Mouse (Mus musculus) intestine, postnatal 0 days (tissue): ENCODE measurements at regions not wholly inside any gene's neighbourhood (a gene's known extent, or its start where the extent isn't known, plus 50 kb on each side); places are given as distances from the start of the nearest gene placed in this dataset.

Experiments used
- ATAC-seq: fragments of 200-750 bp; cut with Nextera tagmentation; 2 replicates; pipeline ENCODE4 v1.8.0; 2017; ENCODE audit warnings: mild to moderate bottlenecking, moderate TSS enrichment, moderate library complexity
- H3K27ac ChIP-seq: fragments of 300-500 bp; sonication (generic); 2 replicates; pipeline ENCODE4 v1.5.1; 2014; ENCODE audit warnings: mild to moderate bottlenecking, low read depth, low read length, moderate library complexity
- H3K27me3 ChIP-seq: fragments of 300-500 bp; sonication (generic); replicated peaks from 2 replicates; pipeline ENCODE4 v1.6.1; 2014; ENCODE audit warnings: low read length, mixed read lengths; ENCODE audit not compliant: control insufficient read depth, insufficient read depth
- H3K36me3 ChIP-seq: fragments of 300-500 bp; sonication (generic); 2 replicates; pipeline ENCODE4 v1.6.1; 2014; ENCODE audit warnings: mild to moderate bottlenecking, moderate library complexity; ENCODE audit not compliant: control insufficient read depth, insufficient read depth
- H3K4me1 ChIP-seq: fragments of 300-500 bp; sonication (generic); replicated peaks from 2 replicates; pipeline ENCODE4 v1.6.1; 2014; ENCODE audit warnings: antibody characterized with exemption, low read length, mixed read lengths; ENCODE audit not compliant: control insufficient read depth, insufficient read depth
- H3K4me2 ChIP-seq: fragments of 300-500 bp; sonication (generic); replicated peaks from 2 replicates; pipeline ENCODE4 v1.6.1; 2014; ENCODE audit warnings: low read depth, mild to moderate bottlenecking, moderate library complexity
- H3K4me3 ChIP-seq: fragments of 300-500 bp; sonication (generic); 2 replicates; pipeline ENCODE4 v1.5.1; 2014; ENCODE audit warnings: low read depth, low read length
- H3K9ac ChIP-seq: fragments of 300-500 bp; sonication (generic); 2 replicates; pipeline ENCODE4 v1.6.1; 2014; ENCODE audit warnings: mild to moderate bottlenecking, low read depth, low read length
- H3K9me3 ChIP-seq: fragments of 300-500 bp; sonication (generic); 2 replicates; pipeline ENCODE4 v1.6.1; 2016; ENCODE audit warnings: mixed run types; ENCODE audit not compliant: control insufficient read depth
- CTCF ChIP-seq: sonication (generic); IDR thresholded peaks from 2 replicates; pipeline ENCODE4 v1.5.1; 2016; ENCODE audit warnings: low read depth, mild to moderate bottlenecking, control low read depth, antibody characterized with exemption, moderate library complexity
- WGBS: fragments of 180-500 bp; shearing (Covaris S2); extraction: QIAGEN DNeasy Blood & Tissue Kit; methylation state at CpG from one replicate; pipeline ENCODE4 v1.1.7; 2014; 5-methylcytosine and 5-hydroxymethylcytosine counted together

- H3K4me3 ChIP-seq: no peak overlapping the region
- H3K4me1 ChIP-seq: no peaks in the 10 kb centered on the region
- no peak overlapping the region for H3K9ac ChIP-seq
- no peak overlapping the region for H3K27ac ChIP-seq
- no peak overlapping the region for H3K4me2 ChIP-seq
- no peaks in the 10 kb centered on the region for H3K36me3 ChIP-seq
- no peak for TF ChIP-seq CTCF
- 84% methylated on average over 15 of the region's 15 CpGs for WGBS
- H3K27me3 ChIP-seq: no peaks in the 10 kb centered on the region
- ATAC-seq: no peak
- no peaks in the 10 kb centered on the region for H3K9me3 ChIP-seq
Measured at GRCm38 (mm10) chr11:52661894-52662593, 102.4 kb upstream of the Fstl4 start.

GRCm38 (mm10) chr11:52665343-52665742, 99.1 kb upstream of the Fstl4 start:
- no peak for ATAC-seq

GRCm38 (mm10) chr11:52675022-52675421, 89.4 kb upstream of the Fstl4 start:
- 24% methylated on average over 6 of the region's 6 CpGs for WGBS
- Histone ChIP-seq H3K27ac (no peak overlapping the region), H3K9ac (no peak overlapping the region), H3K4me1 (no peaks in the 10 kb centered on the region), H3K27me3 (no peaks in the 10 kb centered on the region), H3K4me3 (no peak overlapping the region), H3K4me2 (no peak overlapping the region), H3K9me3 (no peaks in the 10 kb centered on the region), H3K36me3 (no peaks in the 10 kb centered on the region)
- no peak for TF ChIP-seq CTCF
- ATAC-seq: no peak

More at GRCm38 (mm10) chr11:52665343-52665742, 99.1 kb upstream of the Fstl4 start:
- H3K4me1 ChIP-seq: no peaks in the 10 kb centered on the region
- H3K27me3 ChIP-seq: no peaks in the 10 kb centered on the region
- no peaks in the 10 kb centered on the region for H3K9me3 ChIP-seq
- no peak for TF ChIP-seq CTCF
- H3K9ac ChIP-seq: no peak overlapping the region
- no peak overlapping the region for H3K4me2 ChIP-seq
- no peak overlapping the region for H3K4me3 ChIP-seq
- no peaks in the 10 kb centered on the region for H3K36me3 ChIP-seq
- no peak overlapping the region for H3K27ac ChIP-seq
- 45% methylated on average over 1 of the region's 1 CpGs for WGBS

- no peaks in the 10 kb centered on the region for H3K9me3 ChIP-seq
- H3K27me3 ChIP-seq: no peaks in the 10 kb centered on the region
- H3K4me1 ChIP-seq: no peaks in the 10 kb centered on the region
- H3K9ac ChIP-seq: no peak overlapping the region
- no peak overlapping the region for H3K4me2 ChIP-seq
- no peak overlapping the region for H3K4me3 ChIP-seq
- TF ChIP-seq CTCF: no peak
- H3K36me3 ChIP-seq: no peaks in the 10 kb centered on the region
- WGBS: 86% methylated on average over 4 of the region's 4 CpGs
- H3K27ac ChIP-seq: no peak overlapping the region
- ATAC-seq: no peak
Measured at GRCm38 (mm10) chr11:52678259-52678658, 86.2 kb upstream of the Fstl4 start.

GRCm38 (mm10) chr11:52685436-52685835, 79.0 kb upstream of the Fstl4 start:
- TF ChIP-seq CTCF: no peak
- no peak for ATAC-seq
- Histone ChIP-seq H3K9ac (no peak overlapping the region), H3K4me2 (no peak overlapping the region), H3K4me1 (no peaks in the 10 kb centered on the region), H3K4me3 (no peak overlapping the region), H3K36me3 (no peaks in the 10 kb centered on the region), H3K9me3 (no peaks in the 10 kb centered on the region), H3K27me3 (no peaks in the 10 kb centered on the region), H3K27ac (no peak overlapping the region)
- 88% methylated on average over 2 of the region's 2 CpGs for WGBS

- no peaks in the 10 kb centered on the region for H3K36me3 ChIP-seq
- no peak overlapping the region for H3K4me3 ChIP-seq
- H3K9ac ChIP-seq: no peak overlapping the region
- H3K9me3 ChIP-seq: no peaks in the 10 kb centered on the region
- H3K27ac ChIP-seq: no peak overlapping the region
- no peak overlapping the region for H3K4me2 ChIP-seq
- WGBS: 39% methylated on average over 3 of the region's 3 CpGs
- ATAC-seq: no peak
- H3K27me3 ChIP-seq: no peaks in the 10 kb centered on the region
- TF ChIP-seq CTCF: no peak
- H3K4me1 ChIP-seq: no peaks in the 10 kb centered on the region
Measured at GRCm38 (mm10) chr11:52692701-52693100, 71.7 kb upstream of the Fstl4 start.
